Mouse (Mus musculus) G1E (cell line): Measurements from ENCODE around the gene Cebpb.

Source experiments
- CTCF ChIP-seq: IDR thresholded peaks from 2 replicates; pipeline ENCODE4 v1.5.1; 2012; ENCODE audit warnings: low read depth, low read length, inconsistent platforms, mixed read lengths
- GATA1 ChIP-seq: IDR thresholded peaks from 2 replicates; pipeline ENCODE4 v1.6.1; 2012; ENCODE audit warnings: borderline replicate concordance, low read length, inconsistent platforms, mixed read lengths

DNA sequence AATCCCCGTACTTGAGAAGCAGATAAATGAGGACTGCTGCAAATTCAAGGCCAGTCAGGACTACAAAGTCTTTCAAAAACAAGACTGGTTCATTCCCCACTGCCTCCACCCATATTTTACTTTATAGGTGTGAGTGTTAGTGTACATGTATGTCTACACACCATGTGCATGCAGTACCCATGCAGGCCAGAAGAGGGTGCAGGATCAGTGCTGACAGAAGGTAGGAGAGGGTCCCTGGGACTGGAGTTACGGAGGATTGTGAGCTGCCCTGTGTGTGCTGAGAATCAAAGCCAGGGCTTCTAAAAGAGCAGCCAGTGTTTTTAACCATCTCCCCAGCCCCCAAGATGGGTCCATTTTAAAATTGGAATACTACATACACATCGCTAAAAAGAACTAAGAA lies 48.4 kb upstream of the Cebpb start:
- peak; percentile 54 for TF ChIP-seq CTCF
- TF ChIP-seq GATA1 = no peak
